Mouse (Mus musculus) adrenal gland, postnatal 4 days (tissue): ENCODE data around the gene Pip5k1b. TPM values are rescaled to one million over a fixed set of nuclear protein-coding genes. Genes with fewer than 3 reads are reported as not detected.

Experiments used
- DNase-seq, 2 experiments: peaks; one replicate each; pipeline ENCODE4 v3.0.0; 2021 to 2022; ENCODE audit warnings: low spot score in 2 of 2, mixed read lengths in 2 of 2
- total RNA-seq, 2 experiments: library from RNA; stranded (reverse); gene quantifications; 2 replicates each; pipeline ENCODE4 v1.2.3; 2021

Gene Pip5k1b
- total RNA-seq, 2 experiments from 2014 or later: 21.2 to 23.4 TPM

- peak; percentile 90 to 92 for DNase-seq
Measured at GRCm38 (mm10) chr19:24476929-24477882, 78.5 kb downstream of the Pip5k1b start, which contains the start of gene Fam122a. Gene Fam122a (minus strand): TSS chr19:24477356.

GRCm38 (mm10) chr19:24476461-24476860, 79.2 kb downstream of the Pip5k1b start:
- no peak for DNase-seq

- no peak for DNase-seq
Measured at GRCm38 (mm10) chr19:24475281-24475680, 80.4 kb downstream of the Pip5k1b start.

- no peak for DNase-seq
Measured at GRCm38 (mm10) chr19:24472512-24472911, 83.2 kb downstream of the Pip5k1b start.

- DNase-seq: no peak
Measured at GRCm38 (mm10) chr19:24471538-24471937, 84.1 kb downstream of the Pip5k1b start.

GRCm38 (mm10) chr19:24469216-24469615, 86.5 kb downstream of the Pip5k1b start:
- DNase-seq: no peak

- DNase-seq: no peak
Measured at GRCm38 (mm10) chr19:24468616-24469015, 87.1 kb downstream of the Pip5k1b start.

- DNase-seq: no peak
Measured at GRCm38 (mm10) chr19:24463011-24463410, 92.7 kb downstream of the Pip5k1b start.

GRCm38 (mm10) chr19:24456591-24457231, 99.0 kb downstream of the Pip5k1b start:
- no peak for DNase-seq

GRCm38 (mm10) chr19:24455249-24455960, 100.3 kb downstream of the Pip5k1b start:
- DNase-seq: no peak

- DNase-seq: no peak
Measured at GRCm38 (mm10) chr19:24454451-24454850, 101.2 kb downstream of the Pip5k1b start.

GRCm38 (mm10) chr19:24453379-24453778, 102.3 kb downstream of the Pip5k1b start:
- DNase-seq: no peak

GRCm38 (mm10) chr19:24452441-24452898, 103.2 kb downstream of the Pip5k1b start:
- DNase-seq: no peak

GRCm38 (mm10) chr19:24451626-24452025, 104.0 kb downstream of the Pip5k1b start:
- no peak for DNase-seq

GRCm38 (mm10) chr19:24450740-24451139, 104.9 kb downstream of the Pip5k1b start:
- DNase-seq: no peak

- no peak for DNase-seq
Measured at GRCm38 (mm10) chr19:24444322-24444721, 111.3 kb downstream of the Pip5k1b start.

- no peak for DNase-seq
Measured at GRCm38 (mm10) chr19:24439715-24440114, 116.0 kb downstream of the Pip5k1b start.

- no peak for DNase-seq
Measured at GRCm38 (mm10) chr19:24434291-24434690, 121.4 kb downstream of the Pip5k1b start.

GRCm38 (mm10) chr19:24432447-24432846, 123.2 kb downstream of the Pip5k1b start:
- no peak for DNase-seq

GRCm38 (mm10) chr19:24431381-24431780, 124.3 kb downstream of the Pip5k1b start:
- no peak for DNase-seq

GRCm38 (mm10) chr19:24428011-24428410, 127.7 kb downstream of the Pip5k1b start:
- no peak for DNase-seq
